Mouse (Mus musculus): ENCODE data around the gene Fnip2. TPM values are rescaled to one million over a fixed set of nuclear protein-coding genes. Genes with fewer than 3 reads are reported as not detected.
"Not testable (repeated sequence)": the region's sequence is repeated elsewhere in the genome, so short reads cannot be mapped to it uniquely, and the experiment has no call there.

The Fnip2 gene
- total RNA-seq, 2 experiments from 2014 or later: 11.9 to 16.0 TPM

GRCm38 (mm10) chr3:79484286-79485063 lies 83.1 kb downstream of the Fnip2 start:
- no peak for DNase-seq (ENCODE audit: low spot score in 2 of 2)

- DNase-seq (ENCODE audit: low spot score in 2 of 2): no peak
Measured at GRCm38 (mm10) chr3:79478880-79479279, 88.7 kb downstream of the Fnip2 start.

GRCm38 (mm10) chr3:79478400-79478799 lies 89.2 kb downstream of the Fnip2 start:
- DNase-seq (ENCODE audit: low spot score in 2 of 2): no peak

- DNase-seq (ENCODE audit: low spot score in 2 of 2): no peak
Measured at GRCm38 (mm10) chr3:79475980-79476379, 91.6 kb downstream of the Fnip2 start.

- no peak for DNase-seq (ENCODE audit: low spot score in 2 of 2)
Measured at GRCm38 (mm10) chr3:79474911-79475310, 92.7 kb downstream of the Fnip2 start.

GRCm38 (mm10) chr3:79472362-79472761 lies 95.2 kb downstream of the Fnip2 start:
- DNase-seq (ENCODE audit: low spot score in 2 of 2): no peak

GRCm38 (mm10) chr3:79469440-79469839 lies 98.2 kb downstream of the Fnip2 start:
- no peak for DNase-seq (ENCODE audit: low spot score in 2 of 2)

- no peak for DNase-seq (ENCODE audit: low spot score in 2 of 2)
Measured at GRCm38 (mm10) chr3:79458651-79459275, 108.8 kb downstream of the Fnip2 start.

GRCm38 (mm10) chr3:79455761-79456160 lies 111.8 kb downstream of the Fnip2 start:
- no peak for DNase-seq (ENCODE audit: low spot score in 2 of 2)

GRCm38 (mm10) chr3:79452696-79453263 lies 114.8 kb downstream of the Fnip2 start:
- no peak for DNase-seq (ENCODE audit: low spot score in 2 of 2)

GRCm38 (mm10) chr3:79449361-79449760 lies 118.2 kb downstream of the Fnip2 start:
- DNase-seq (ENCODE audit: low spot score in 2 of 2): no peak

- DNase-seq (ENCODE audit: low spot score in 2 of 2): no peak
Measured at GRCm38 (mm10) chr3:79448421-79448820, 119.2 kb downstream of the Fnip2 start.

- DNase-seq (ENCODE audit: low spot score in 2 of 2): not testable (repeated sequence)
Measured at GRCm38 (mm10) chr3:79446648-79447047, 120.9 kb downstream of the Fnip2 start.

GRCm38 (mm10) chr3:79446124-79446523 lies 121.5 kb downstream of the Fnip2 start:
- DNase-seq (ENCODE audit: low spot score in 2 of 2): no peak

- DNase-seq (ENCODE audit: low spot score in 2 of 2): no peak
Measured at GRCm38 (mm10) chr3:79445041-79445440, 122.6 kb downstream of the Fnip2 start.

GRCm38 (mm10) chr3:79443850-79444249 lies 123.7 kb downstream of the Fnip2 start:
- DNase-seq (ENCODE audit: low spot score in 2 of 2): no peak

GRCm38 (mm10) chr3:79440976-79441491 lies 126.6 kb downstream of the Fnip2 start:
- DNase-seq (ENCODE audit: low spot score in 2 of 2): no peak

- DNase-seq (ENCODE audit: low spot score in 2 of 2): no peak
Measured at GRCm38 (mm10) chr3:79438276-79438675, 129.3 kb downstream of the Fnip2 start.

GRCm38 (mm10) chr3:79436186-79436585 lies 131.4 kb downstream of the Fnip2 start:
- no peak for DNase-seq (ENCODE audit: low spot score in 2 of 2)

GRCm38 (mm10) chr3:79434985-79435384 lies 132.6 kb downstream of the Fnip2 start:
- DNase-seq (ENCODE audit: low spot score in 2 of 2): no peak

- DNase-seq (ENCODE audit: low spot score in 2 of 2): no peak
Measured at GRCm38 (mm10) chr3:79434436-79434835, 133.2 kb downstream of the Fnip2 start.

GRCm38 (mm10) chr3:79433593-79433992 lies 134.0 kb downstream of the Fnip2 start:
- no peak for DNase-seq (ENCODE audit: low spot score in 2 of 2)

Data from adrenal gland, postnatal 4 days (tissue).